Mouse (Mus musculus) testis, adult 2 months (tissue): Measurements from ENCODE around the gene Asic2.

Experiments
- CTCF ChIP-seq: fragments of 200-500 bp; IDR thresholded peaks from 2 replicates; pipeline ENCODE4 v1.5.1; 2012; ENCODE audit warnings: low read depth, mild to moderate bottlenecking, inconsistent platforms, low read length, moderate library complexity; ENCODE audit not compliant: control insufficient read depth, insufficient read depth, insufficient replicate concordance
- POLR2A ChIP-seq: fragments of 200-500 bp; IDR thresholded peaks from 2 replicates; pipeline ENCODE4 v1.6.1; 2012; ENCODE audit warnings: low read depth, mild to moderate bottlenecking, inconsistent platforms, low read length, moderate library complexity; ENCODE audit not compliant: control insufficient read depth

GRCm38 (mm10) chr11:81290041-81290440 is 678.2 kb downstream of the Asic2 start:
- TF ChIP-seq CTCF: no peak
- no peak for TF ChIP-seq POLR2A
